15 mouse cellular contexts compared by ENCODE assay signal in genomic region chr1:156928255-156928654, GRCm38 (mm10).
"Had no signal": no experiment of that assay in that cellular context is flagged by ENCODE, and none has a peak within 500 bp of the region (broad histone marks: within the 10 kb centered on the region; RNA-seq: fewer than 3 reads in every experiment).

No protein-coding gene starts in this region.

- H3K4me2 ChIP-seq: hindbrain, embryonic 14.5 days; limb, embryonic 13.5 days; midbrain, embryonic 13.5 days; neural tube, embryonic 15.5 days had no signal

- H3K9me3 ChIP-seq: limb, embryonic 13.5 days; midbrain, embryonic 13.5 days; neural tube, embryonic 15.5 days had no signal

- H3K27ac ChIP-seq: hindbrain, embryonic 14.5 days; layer of hippocampus, adult 2 months; limb, embryonic 13.5 days; midbrain, embryonic 13.5 days; neural tube, embryonic 15.5 days had no signal

- DNase-seq: kidney, adult 8-10 months; kidney, postnatal 36 days; left cerebral cortex, postnatal 4 days; lung, adult 18-20 months; right cerebral cortex, adult 18-20 months; right cerebral cortex, postnatal 25 days; thymus, adult 18-20 months; thymus, postnatal 14 days had no signal

- H3K4me3 ChIP-seq: layer of hippocampus, adult 2 months; limb, embryonic 13.5 days; midbrain, embryonic 13.5 days; myocyte; neural tube, embryonic 15.5 days had no signal

- H3K36me3 ChIP-seq: limb, embryonic 13.5 days; neural tube, embryonic 15.5 days had no signal

- H3K9ac ChIP-seq: hindbrain, embryonic 14.5 days; limb, embryonic 13.5 days; midbrain, embryonic 13.5 days; neural tube, embryonic 15.5 days had no signal

- ATAC-seq: intestine, embryonic 16.5 days; midbrain, embryonic 13.5 days had no signal

- H3K27me3 ChIP-seq: midbrain, embryonic 13.5 days; neural tube, embryonic 15.5 days had no signal
